Mouse (Mus musculus) forebrain, postnatal 0 days (tissue): ENCODE measurements at regions not wholly inside any gene's neighbourhood (a gene's known extent, or its start where the extent isn't known, plus 50 kb on each side); places are given as distances from the start of the nearest gene placed in this dataset.

Experiments used
- ATAC-seq: fragments of 200-750 bp; cut with Nextera tagmentation; 2 replicates; pipeline ENCODE4 v1.8.0; 2017; ENCODE audit warnings: mild to moderate bottlenecking, moderate library complexity
- DNase-seq: peaks from one replicate; pipeline ENCODE4 v3.0.0-alpha.2; 2015
- H3K27ac ChIP-seq: fragments of 300-500 bp; sonication (generic); 2 replicates; pipeline ENCODE4 v1.5.1; 2014; ENCODE audit warnings: low read depth, mild to moderate bottlenecking, antibody characterized with exemption, low read length, moderate library complexity, mixed read lengths
- H3K27me3 ChIP-seq: fragments of 300-500 bp; sonication (generic); 2 replicates; pipeline ENCODE4 v1.6.1; 2014; ENCODE audit warnings: mild to moderate bottlenecking, low read length, mixed read lengths; ENCODE audit not compliant: insufficient read depth
- H3K36me3 ChIP-seq: fragments of 300-500 bp; sonication (generic); 2 replicates; pipeline ENCODE4 v1.6.1; 2014; ENCODE audit warnings: mild to moderate bottlenecking, moderate library complexity; ENCODE audit not compliant: insufficient read depth
- H3K4me1 ChIP-seq: fragments of 300-500 bp; sonication (generic); 2 replicates; pipeline ENCODE4 v1.6.1; 2014; ENCODE audit warnings: antibody characterized with exemption; ENCODE audit not compliant: insufficient read depth
- H3K4me2 ChIP-seq: fragments of 300-500 bp; sonication (generic); 2 replicates; pipeline ENCODE4 v1.6.1; 2014; ENCODE audit warnings: low read depth, mild to moderate bottlenecking, moderate library complexity
- H3K4me3 ChIP-seq: fragments of 300-500 bp; sonication (generic); 2 replicates; pipeline ENCODE4 v1.5.1; 2014; ENCODE audit warnings: low read depth, low read length, mixed read lengths
- H3K9ac ChIP-seq: fragments of 300-500 bp; sonication (generic); 2 replicates; pipeline ENCODE4 v1.6.1; 2014; ENCODE audit warnings: mild to moderate bottlenecking
- H3K9me3 ChIP-seq: fragments of 300-500 bp; sonication (generic); 2 replicates; pipeline ENCODE4 v1.6.1; 2016; ENCODE audit warnings: low read length
- CTCF ChIP-seq: sonication (generic); IDR thresholded peaks from 2 replicates; pipeline ENCODE4 v1.5.1; 2016; ENCODE audit warnings: antibody characterized with exemption, control low read depth, low read depth
- WGBS: fragments of 180-500 bp; shearing (Covaris S2); extraction: QIAGEN DNeasy Blood & Tissue Kit; methylation state at CpG from one replicate; pipeline ENCODE4 v1.1.7; 2014; 5-methylcytosine and 5-hydroxymethylcytosine counted together

- ATAC-seq = no peak
These were observed 163.5 kb upstream of the Prdm1 start for GRCm38 (mm10) chr10:44691590-44692327.

GRCm38 (mm10) chr10:44688555-44688954, 160.3 kb upstream of the Prdm1 start:
- DNase-seq (no peak), ATAC-seq (no peak)
- TF ChIP-seq CTCF = no peak
- H3K4me1 ChIP-seq = no peaks in the 10 kb centered on the region
- no peak overlapping the region for H3K9ac ChIP-seq
- H3K9me3 ChIP-seq = no peaks in the 10 kb centered on the region
- H3K36me3 ChIP-seq = no peaks in the 10 kb centered on the region
- WGBS = 92% methylated on average over 3 of the region's 3 CpGs
- H3K4me2 ChIP-seq = no peak overlapping the region
- H3K27ac ChIP-seq = no peak overlapping the region
- no peak overlapping the region for H3K4me3 ChIP-seq
- no peaks in the 10 kb centered on the region for H3K27me3 ChIP-seq

More at GRCm38 (mm10) chr10:44691590-44692327, 163.5 kb upstream of the Prdm1 start:
- Histone ChIP-seq H3K27me3 (no peaks in the 10 kb centered on the region), H3K4me2 (no peak overlapping the region), H3K9me3 (no peaks in the 10 kb centered on the region), H3K4me1 (no peaks in the 10 kb centered on the region), H3K27ac (no peak overlapping the region), H3K9ac (no peak overlapping the region), H3K4me3 (no peak overlapping the region), H3K36me3 (no peaks in the 10 kb centered on the region)
- no peak for DNase-seq
- WGBS = 81% methylated on average over 15 of the region's 15 CpGs
- no peak for TF ChIP-seq CTCF

- Histone ChIP-seq H3K9me3 (no peaks in the 10 kb centered on the region), H3K27ac (no peak overlapping the region), H3K36me3 (no peaks in the 10 kb centered on the region), H3K4me3 (no peak overlapping the region), H3K4me1 (no peaks in the 10 kb centered on the region), H3K4me2 (no peak overlapping the region), H3K27me3 (no peaks in the 10 kb centered on the region), H3K9ac (no peak overlapping the region)
- 84% methylated on average over 4 of the region's 4 CpGs for WGBS
- ATAC-seq (no peak), DNase-seq (no peak)
- TF ChIP-seq CTCF = no peak
These were observed 157.8 kb upstream of the Prdm1 start for GRCm38 (mm10) chr10:44686055-44686454.

GRCm38 (mm10) chr10:44685215-44685614, 156.9 kb upstream of the Prdm1 start:
- H3K4me3 ChIP-seq = no peak overlapping the region
- no peak overlapping the region for H3K9ac ChIP-seq
- no peaks in the 10 kb centered on the region for H3K36me3 ChIP-seq
- ATAC-seq (no peak), DNase-seq (no peak)
- TF ChIP-seq CTCF = no peak
- no peaks in the 10 kb centered on the region for H3K4me1 ChIP-seq
- H3K27ac ChIP-seq = no peak overlapping the region
- no peaks in the 10 kb centered on the region for H3K27me3 ChIP-seq
- no peaks in the 10 kb centered on the region for H3K9me3 ChIP-seq
- 84% methylated on average over 3 of the region's 3 CpGs for WGBS
- no peak overlapping the region for H3K4me2 ChIP-seq

- no peak for ATAC-seq
- Histone ChIP-seq H3K4me2 (no peak overlapping the region), H3K4me1 (no peaks in the 10 kb centered on the region), H3K36me3 (no peaks in the 10 kb centered on the region), H3K4me3 (no peak overlapping the region), H3K9ac (no peak overlapping the region), H3K27me3 (no peaks in the 10 kb centered on the region), H3K9me3 (no peaks in the 10 kb centered on the region), H3K27ac (no peak overlapping the region)
- no peak for DNase-seq
- WGBS = 89% methylated on average over 3 of the region's 3 CpGs
- TF ChIP-seq CTCF = no peak
These were observed 148.2 kb upstream of the Prdm1 start for GRCm38 (mm10) chr10:44676506-44676905.

GRCm38 (mm10) chr10:44665509-44666144, 137.3 kb upstream of the Prdm1 start:
- H3K4me2 ChIP-seq = no peak overlapping the region
- H3K36me3 ChIP-seq = no peaks in the 10 kb centered on the region
- TF ChIP-seq CTCF = no peak
- DNase-seq (no peak), ATAC-seq (no peak)
- no peak overlapping the region for H3K4me3 ChIP-seq
- H3K4me1 ChIP-seq = no peaks in the 10 kb centered on the region
- H3K27me3 ChIP-seq = no peaks in the 10 kb centered on the region
- WGBS = 51% methylated on average over 4 of the region's 4 CpGs
- no peak overlapping the region for H3K27ac ChIP-seq
- no peaks in the 10 kb centered on the region for H3K9me3 ChIP-seq
- no peak overlapping the region for H3K9ac ChIP-seq

GRCm38 (mm10) chr10:44659499-44659898, 131.2 kb upstream of the Prdm1 start:
- no peaks in the 10 kb centered on the region for H3K27me3 ChIP-seq
- H3K4me2 ChIP-seq = no peak overlapping the region
- H3K9ac ChIP-seq = no peak overlapping the region
- ATAC-seq = no peak
- no peak overlapping the region for H3K27ac ChIP-seq
- no peak for TF ChIP-seq CTCF
- H3K4me1 ChIP-seq = no peaks in the 10 kb centered on the region
- H3K4me3 ChIP-seq = no peak overlapping the region
- H3K36me3 ChIP-seq = no peaks in the 10 kb centered on the region
- DNase-seq = no peak
- WGBS = 95% methylated on average over 3 of the region's 3 CpGs
- no peaks in the 10 kb centered on the region for H3K9me3 ChIP-seq
